Mouse (Mus musculus): ENCODE measurements around the gene Akirin2. TPM values are rescaled to one million over a fixed set of nuclear protein-coding genes. Genes with fewer than 3 reads are reported as not detected.

Akirin2 gene
- 28.8 and 29.1 TPM in 2 replicates for polyA plus RNA-seq (2012; rRNA removed)

DNA sequence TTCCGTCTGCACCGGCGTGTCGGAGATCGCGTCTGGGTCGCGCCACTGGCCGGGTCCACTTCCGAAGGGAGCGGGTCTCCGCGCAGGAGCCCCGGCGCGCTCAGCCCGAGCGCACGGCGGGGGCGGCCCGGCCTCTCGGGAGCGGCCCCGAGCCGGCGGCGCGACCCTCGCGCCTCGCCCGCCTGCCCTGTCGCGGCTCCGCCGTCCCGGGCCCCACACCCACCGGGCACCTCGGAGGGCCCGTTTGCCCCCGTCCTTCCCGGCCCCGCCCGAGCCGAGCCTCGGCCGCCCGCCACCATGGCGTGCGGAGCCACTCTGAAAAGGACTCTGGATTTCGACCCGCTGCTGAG, at the start of gene Akirin2:
TSS of gene Akirin2 (plus strand) at position 190 of the 350 bp plus-strand sequence.

DNA sequence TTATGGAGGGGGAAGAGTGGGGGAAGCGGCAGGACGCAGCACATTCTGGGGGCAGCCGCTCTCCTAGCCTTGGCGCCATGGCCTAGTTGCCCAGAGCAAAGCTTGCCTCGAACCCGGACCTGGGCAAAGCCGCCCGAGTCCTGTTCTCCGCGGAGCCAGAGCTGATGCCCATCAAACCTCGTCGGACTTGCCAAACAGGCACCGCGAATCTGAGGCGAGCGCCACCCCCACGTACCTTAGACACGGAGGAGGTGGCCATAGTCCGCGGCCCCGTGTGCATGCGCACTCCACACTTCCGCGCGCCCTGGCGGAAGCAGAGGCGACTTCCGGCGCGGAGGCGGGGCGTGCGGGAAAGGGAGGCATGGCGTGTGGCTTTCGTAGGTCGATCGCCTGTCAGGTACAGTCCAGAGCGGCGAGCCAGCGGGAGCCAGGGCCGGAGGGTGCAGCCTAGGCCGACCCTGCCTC, 63.9 kb downstream of the Akirin2 start, which contains the start of the genes Orc3 and Rars2:
TSS of gene Orc3 (minus strand) at position 315 of the 465 bp plus-strand sequence.
TSS of gene Rars2 (plus strand) at position 328 of the 465 bp plus-strand sequence.

Other genes starting within 250 kb of the Akirin2 start
- 21.9 and 25.6 TPM in 2 replicates for gene Orc3, start 64.0 kb downstream of the Akirin2 start, polyA plus RNA-seq (2012; rRNA removed)
- 17.3 and 18.6 TPM in 2 replicates for gene Rars2, start 64.0 kb downstream of the Akirin2 start, polyA plus RNA-seq (2012; rRNA removed)
- 8.0 and 9.5 TPM in 2 replicates for gene Slc35a1, start 136.5 kb downstream of the Akirin2 start, polyA plus RNA-seq (2012; rRNA removed)
- not detected in 2 replicates for gene Cfap206, start 179.3 kb downstream of the Akirin2 start, polyA plus RNA-seq (2012; rRNA removed)
- not detected in 2 replicates for gene Gm136, start 205.3 kb downstream of the Akirin2 start, polyA plus RNA-seq (2012; rRNA removed)
- 10.0 and 10.7 TPM in 2 replicates for gene Smim8, start 227.5 kb downstream of the Akirin2 start, polyA plus RNA-seq (2012; rRNA removed)

Data from liver, embryonic 14 days (tissue).